Mouse (Mus musculus) neural tube, embryonic 15.5 days (tissue): ENCODE data around the gene Rbm44. TPM values are rescaled to one million over a fixed set of nuclear protein-coding genes. Genes with fewer than 3 reads are reported as not detected.

Source experiments
- ATAC-seq: fragments of 200-750 bp; cut with Nextera tagmentation; 2 replicates; pipeline ENCODE4 v1.8.0; 2017; ENCODE audit warnings: mild to moderate bottlenecking, moderate TSS enrichment, moderate library complexity; ENCODE audit not compliant: low FRiP score
- H3K27ac ChIP-seq: fragments of 300-500 bp; sonication (generic); replicated peaks from 2 replicates; pipeline ENCODE4 v1.5.1; 2015; ENCODE audit warnings: mild to moderate bottlenecking, inconsistent platforms
- H3K27me3 ChIP-seq: fragments of 300-500 bp; sonication (generic); replicated peaks from 2 replicates; pipeline ENCODE4 v1.6.1; 2015; ENCODE audit warnings: inconsistent platforms
- H3K36me3 ChIP-seq: fragments of 300-500 bp; sonication (generic); 2 replicates; pipeline ENCODE4 v1.6.1; 2015; ENCODE audit warnings: inconsistent platforms
- H3K4me1 ChIP-seq: fragments of 300-500 bp; sonication (generic); 2 replicates; pipeline ENCODE4 v1.6.1; 2015; ENCODE audit warnings: inconsistent platforms
- H3K4me2 ChIP-seq: fragments of 300-500 bp; sonication (generic); 2 replicates; pipeline ENCODE4 v1.6.1; 2015; ENCODE audit warnings: inconsistent platforms, mild to moderate bottlenecking, moderate library complexity
- H3K4me3 ChIP-seq: fragments of 300-500 bp; sonication (generic); replicated peaks from 2 replicates; pipeline ENCODE4 v1.5.1; 2015; ENCODE audit warnings: mild to moderate bottlenecking, inconsistent platforms
- H3K9ac ChIP-seq: fragments of 300-500 bp; sonication (generic); replicated peaks from 2 replicates; pipeline ENCODE4 v1.6.1; 2015; ENCODE audit warnings: mild to moderate bottlenecking, inconsistent platforms
- H3K9me3 ChIP-seq: fragments of 300-500 bp; sonication (generic); replicated peaks from 2 replicates; pipeline ENCODE4 v1.6.1; 2016; ENCODE audit warnings: inconsistent platforms
- WGBS: fragments of 180-500 bp; shearing (Covaris S2); methylation state at CpG from one replicate; pipeline ENCODE4 v1.1.7; 2015; ENCODE audit warnings: mixed read lengths; 5-methylcytosine and 5-hydroxymethylcytosine counted together
- polyA plus RNA-seq: library from polyadenylated mRNA; unstranded; fragments of >200 nt; fragmentation: Nextera tagmentation; extraction: Ambion mirVana; gene quantifications from 2 replicates; pipeline ENCODE4 v1.2.1, GENCODE M21; 2015

Rbm44 gene
- polyA plus RNA-seq, 1 experiment from 2014 or later = 0.28 TPM

DNA sequence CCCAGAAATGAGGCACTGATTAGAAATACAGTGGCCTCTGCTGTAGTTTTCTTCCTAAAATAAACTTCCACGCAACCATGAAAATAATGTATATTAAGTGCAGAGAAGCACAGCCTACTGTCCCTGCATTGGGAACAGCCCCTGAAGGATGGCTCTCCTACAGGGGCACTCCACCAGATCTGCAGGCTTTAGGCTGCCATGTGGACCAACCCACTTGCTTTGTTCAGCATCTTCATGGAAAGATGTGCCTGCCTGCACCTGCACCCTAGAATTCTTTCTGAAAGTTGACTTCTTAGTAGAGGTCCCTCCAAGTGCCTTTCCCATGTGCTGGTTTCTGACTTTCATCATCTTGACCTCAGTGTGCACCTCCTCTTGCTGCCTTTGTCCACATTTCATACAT is 70.4 kb downstream of the Rbm44 start:
- H3K4me1 ChIP-seq = peaks cover 21% of the 10 kb centered on the region
- no peak for ATAC-seq
- H3K27me3 ChIP-seq = no peaks in the 10 kb centered on the region
- H3K9me3 ChIP-seq = no peaks in the 10 kb centered on the region
- H3K4me3 ChIP-seq = no peak overlapping the region
- no peaks in the 10 kb centered on the region for H3K36me3 ChIP-seq
- H3K4me2 ChIP-seq = no peak overlapping the region
- H3K9ac ChIP-seq = no peak overlapping the region
- no peak overlapping the region for H3K27ac ChIP-seq
- 90% methylated on average over 1 of the region's 1 CpGs for WGBS

DNA sequence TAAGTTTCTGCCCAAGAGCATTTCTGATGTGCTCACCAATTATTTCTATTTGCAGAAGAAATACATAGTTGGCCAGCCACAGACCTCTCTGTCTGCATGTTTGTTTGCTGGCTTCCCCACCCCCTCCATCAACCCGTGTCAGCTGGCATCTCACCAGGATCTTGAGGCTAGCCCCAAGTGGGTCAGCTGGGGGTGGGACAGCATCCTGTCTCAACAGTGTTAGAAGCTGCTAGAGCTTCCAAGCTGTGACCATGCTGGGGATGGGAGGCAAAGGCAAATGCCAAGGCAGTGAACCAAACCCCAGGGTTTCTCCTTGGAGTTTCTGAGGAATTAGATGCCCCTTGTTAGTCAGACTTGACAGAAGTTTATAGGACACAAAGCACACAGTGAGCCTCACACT is 71.1 kb downstream of the Rbm44 start:
- WGBS = 52% methylated on average over 1 of the region's 1 CpGs
- Histone ChIP-seq H3K36me3 (no peaks in the 10 kb centered on the region), H3K4me1 (peaks cover 15% of the 10 kb centered on the region), H3K27me3 (no peaks in the 10 kb centered on the region), H3K4me2 (no peak overlapping the region), H3K9me3 (no peaks in the 10 kb centered on the region), H3K4me3 (no peak overlapping the region), H3K9ac (no peak overlapping the region), H3K27ac (no peak overlapping the region)
- no peak for ATAC-seq

DNA sequence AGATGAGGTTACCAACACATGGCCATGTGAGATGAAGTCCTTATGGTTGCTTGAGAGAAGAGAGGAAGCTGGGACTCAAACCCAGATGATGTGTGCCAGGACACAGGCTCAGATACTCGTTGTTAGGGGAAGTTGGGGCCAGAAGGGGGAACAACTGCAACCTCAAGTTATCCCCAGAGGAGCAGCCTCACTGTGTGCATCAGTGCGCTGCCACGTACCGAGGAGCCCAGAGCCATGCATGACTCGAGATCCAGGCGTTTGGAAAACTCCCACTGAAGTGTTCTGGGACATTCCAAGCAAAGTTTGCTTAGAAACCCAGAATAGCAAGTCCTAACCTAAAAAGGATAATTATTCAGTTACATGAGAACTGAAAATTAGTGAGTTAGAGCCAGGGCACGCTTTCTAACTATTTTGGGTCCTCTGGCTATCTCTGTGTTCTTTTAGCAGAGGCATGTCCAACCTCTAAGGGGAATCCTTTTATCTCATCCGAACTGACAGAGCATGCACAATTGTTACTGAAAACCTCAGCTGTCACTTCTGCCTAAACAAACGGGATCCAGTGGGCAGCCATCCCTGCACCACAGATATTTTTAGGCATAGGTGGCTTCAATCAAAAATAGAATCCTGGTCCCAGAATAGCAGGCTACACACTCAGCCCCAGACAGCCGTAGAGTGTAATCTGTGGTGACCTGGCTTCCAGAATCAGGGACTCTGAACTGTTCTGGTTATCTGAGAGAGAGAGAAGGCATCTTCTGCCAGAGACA is 71.8 kb downstream of the Rbm44 start:
- H3K4me2 ChIP-seq = no peak overlapping the region
- no peak overlapping the region for H3K27ac ChIP-seq
- H3K36me3 ChIP-seq = no peaks in the 10 kb centered on the region
- no peak overlapping the region for H3K4me3 ChIP-seq
- no peaks in the 10 kb centered on the region for H3K27me3 ChIP-seq
- H3K9ac ChIP-seq = no peak overlapping the region
- no peaks in the 10 kb centered on the region for H3K9me3 ChIP-seq
- 75% methylated on average over 10 of the region's 10 CpGs for WGBS
- peaks cover 8% of the 10 kb centered on the region; the same call in 1 of the 2 replicates for H3K4me1 ChIP-seq
- no peak for ATAC-seq

DNA sequence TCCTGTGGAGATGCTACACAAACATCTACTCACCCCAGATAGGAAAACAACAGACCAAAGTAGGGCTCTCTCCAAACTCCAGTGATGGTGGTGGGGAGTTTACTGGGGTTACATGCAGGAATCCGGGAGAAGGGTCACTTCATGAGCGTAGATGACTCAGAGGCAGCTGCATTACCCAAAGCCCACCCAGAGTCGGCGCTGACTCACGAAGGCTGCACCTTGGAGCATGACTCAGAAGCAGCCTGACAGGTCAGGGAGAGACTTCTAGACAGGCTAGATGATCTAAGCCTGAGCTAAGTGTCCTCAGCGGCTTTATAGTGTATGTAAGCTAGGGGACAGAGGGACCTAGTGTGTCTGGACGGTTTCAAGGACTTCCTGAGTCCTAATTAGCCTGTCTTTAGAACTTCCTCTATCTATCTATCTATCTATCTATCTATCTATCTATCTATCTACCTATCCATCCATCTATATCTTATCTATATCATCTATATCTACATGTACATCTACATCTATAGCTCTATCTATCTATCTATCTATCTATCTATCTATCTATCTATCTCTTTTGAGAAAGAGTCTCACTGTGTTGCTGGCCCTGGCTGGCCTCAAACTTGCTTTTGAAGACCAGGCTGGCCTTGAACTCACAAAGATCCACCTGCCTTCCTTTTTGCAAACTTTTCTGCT is 74.9 kb downstream of the Rbm44 start:
- ATAC-seq = no peak
- WGBS = 92% methylated on average over 7 of the region's 7 CpGs
- H3K4me1 ChIP-seq = 0 out of 2 replicates have a peak, but pooled peaks cover 3% of the 10 kb centered on the region

DNA sequence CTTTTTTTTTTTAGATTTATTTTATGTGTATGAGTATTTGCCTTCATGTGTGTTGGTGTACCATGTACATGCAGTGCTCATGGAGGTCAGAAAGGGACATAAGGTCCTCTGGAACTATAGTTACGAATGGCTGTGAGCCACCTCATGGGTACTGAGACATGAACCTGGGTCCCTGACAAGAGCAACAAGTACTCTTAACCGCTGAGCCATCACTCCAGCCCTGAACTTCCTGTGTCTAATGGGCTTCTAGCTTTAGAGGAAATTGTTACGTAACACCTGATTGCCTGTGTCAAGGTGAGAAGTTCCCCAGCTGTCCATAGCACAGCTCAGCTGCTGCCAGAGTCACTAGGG is 75.4 kb downstream of the Rbm44 start:
- Histone ChIP-seq H3K27ac (no peak overlapping the region), H3K27me3 (no peaks in the 10 kb centered on the region), H3K4me2 (no peak overlapping the region), H3K9ac (no peak overlapping the region), H3K36me3 (no peaks in the 10 kb centered on the region), H3K4me1 (0 out of 2 replicates have a peak, but pooled peaks cover 3% of the 10 kb centered on the region), H3K4me3 (no peak overlapping the region), H3K9me3 (no peaks in the 10 kb centered on the region)
- WGBS = 94% methylated on average over 3 of the region's 3 CpGs
- no peak for ATAC-seq

More for the DNA sequence above, 74.9 kb downstream of the Rbm44 start:
- Histone ChIP-seq H3K27me3 (no peaks in the 10 kb centered on the region), H3K36me3 (no peaks in the 10 kb centered on the region), H3K9me3 (no peaks in the 10 kb centered on the region), H3K4me2 (no peak overlapping the region), H3K9ac (no peak overlapping the region), H3K4me3 (no peak overlapping the region), H3K27ac (no peak overlapping the region)

Other genes with a start within 250 kb of the Rbm44 start
- 0.09 and 0.31 TPM in 2 replicates for gene Mlph, start 230.0 kb upstream of the Rbm44 start, polyA plus RNA-seq
- gene Prlh, start 192.0 kb upstream of the Rbm44 start, polyA plus RNA-seq = not detected in 2 replicates
- gene Rab17, start 175.4 kb upstream of the Rbm44 start, polyA plus RNA-seq = 1.9 TPM in 1 of 2 replicates, not detected in the other
- 45.3 and 51.5 TPM in 2 replicates for gene Lrrfip1, start 146.4 kb upstream of the Rbm44 start, polyA plus RNA-seq
- 16.1 and 21.3 TPM in 2 replicates for gene Ramp1, start 34.7 kb downstream of the Rbm44 start, polyA plus RNA-seq
- 58.6 and 63.2 TPM in 2 replicates for gene Ube2f, start 105.2 kb downstream of the Rbm44 start, polyA plus RNA-seq
- 16.3 and 16.6 TPM in 2 replicates for gene Scly, start 153.2 kb downstream of the Rbm44 start, polyA plus RNA-seq
- gene Espnl, start 177.0 kb downstream of the Rbm44 start, polyA plus RNA-seq = 0.08 and 0.09 TPM in 2 replicates
- gene Klhl30, start 205.9 kb downstream of the Rbm44 start, polyA plus RNA-seq = 0.24 and 0.26 TPM in 2 replicates
- gene Erfe, start 221.3 kb downstream of the Rbm44 start, polyA plus RNA-seq = 0.06 and 1.2 TPM in 2 replicates